Mouse (Mus musculus): ENCODE results near the gene Gpkow. TPM values are rescaled to one million over a fixed set of nuclear protein-coding genes. Genes with fewer than 3 reads are reported as not detected.
"Not testable (repeated sequence)": the region's sequence is repeated elsewhere in the genome, so short reads cannot be mapped to it uniquely, and the experiment has no call there.

Gpkow gene
- polyA plus RNA-seq, 1 experiment from 2014 or later = 48.4 TPM

DNA sequence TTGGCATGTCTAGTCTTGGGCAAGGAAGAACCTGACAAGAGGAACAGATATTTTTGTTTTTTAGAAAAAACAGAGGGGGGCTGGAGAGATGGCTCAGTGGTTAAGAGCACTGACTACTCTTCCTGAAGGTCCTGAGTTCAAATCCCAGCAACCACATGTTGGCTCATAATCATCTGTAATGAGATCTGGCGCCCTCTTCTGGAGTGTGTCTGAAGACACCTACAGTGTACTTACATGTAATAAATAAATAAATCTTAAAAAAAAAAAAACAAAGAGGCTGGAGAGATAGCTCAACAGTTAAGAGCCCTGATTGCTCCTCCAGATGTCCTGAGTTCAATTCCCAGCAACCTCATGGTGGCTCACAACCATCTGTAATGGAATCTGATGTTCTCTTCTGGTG lies 19.1 kb downstream of the Gpkow start:
- not testable (repeated sequence) for H3K27me3 ChIP-seq (ENCODE audit: control insufficient read depth, insufficient read depth, low read length); DNase-seq (ENCODE audit: low spot score); H3K9me3 ChIP-seq (ENCODE audit: control insufficient read depth, low read length); H3K27ac ChIP-seq (ENCODE audit: low read depth, low read length); ATAC-seq (ENCODE audit: insufficient read depth, low FRiP score, low TSS enrichment); H3K4me2 ChIP-seq (ENCODE audit: low read depth); H3K4me3 ChIP-seq (ENCODE audit: low read depth, low read length); H3K36me3 ChIP-seq (ENCODE audit: control insufficient read depth, insufficient read depth, low read length); H3K4me1 ChIP-seq (ENCODE audit: control insufficient read depth, insufficient read depth, low read length); H3K9ac ChIP-seq (ENCODE audit: low read length)
- WGBS = 30% methylated on average over 1 of the region's 1 CpGs

DNA sequence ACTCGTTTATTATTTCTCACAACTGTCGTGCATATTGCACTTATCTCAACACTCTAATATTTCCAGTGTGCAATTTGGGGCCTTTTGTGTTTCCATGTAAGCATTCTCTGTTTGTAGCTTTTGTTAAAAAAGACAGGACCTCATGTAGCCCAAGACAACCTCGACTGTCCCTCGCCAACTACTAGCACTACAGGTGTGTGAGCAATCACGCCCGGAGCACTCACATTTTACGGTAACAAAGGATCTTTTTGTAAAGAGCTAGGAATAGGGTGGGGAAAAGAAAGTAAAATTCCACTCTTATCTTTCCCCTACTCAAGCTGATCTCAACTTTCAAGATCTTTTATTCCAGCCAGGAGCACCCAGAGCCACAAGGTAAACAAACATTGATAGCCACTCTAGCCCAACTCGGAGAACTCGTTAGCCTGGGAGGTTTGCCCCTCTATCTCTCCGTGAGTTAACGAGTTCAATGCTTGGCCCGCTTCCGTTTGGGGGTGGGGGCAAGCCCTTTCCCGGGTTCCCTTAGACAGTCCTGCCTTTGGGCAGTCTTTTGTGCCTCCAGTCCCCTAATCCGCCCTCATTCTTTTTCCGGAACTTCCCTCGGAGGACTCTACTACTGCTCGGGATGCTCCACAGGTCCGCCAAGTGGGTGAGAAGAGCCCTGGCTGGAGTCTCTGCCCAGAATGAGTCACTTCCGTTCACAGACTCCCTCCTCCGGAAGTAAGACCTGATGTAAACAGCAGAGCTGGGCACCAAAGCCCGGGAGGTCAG lies 24.8 kb downstream of the Gpkow start, which contains the start of gene Gm45208:
Gene Gm45208, plus strand, starts transcription at position 732 of the 768 bp plus-strand sequence.
- H3K4me3 ChIP-seq (ENCODE audit: low read depth, low read length) = peak within 1 kb of the TSS; percentile 48
- no peaks in the 10 kb centered on the region for H3K9me3 ChIP-seq (ENCODE audit: control insufficient read depth, low read length)
- 23% methylated on average over 22 of the region's 22 CpGs for WGBS
- no peaks in the 10 kb centered on the region for H3K36me3 ChIP-seq (ENCODE audit: control insufficient read depth, insufficient read depth, low read length)
- ATAC-seq (ENCODE audit: insufficient read depth, low FRiP score, low TSS enrichment) (peak; percentile 83), DNase-seq (ENCODE audit: low spot score) (peak; percentile 78)
- H3K27ac ChIP-seq (ENCODE audit: low read depth, low read length) = 0 out of 2 replicates have a peak within 1 kb of the TSS, but pooled peaks have one; percentile 40
- peak within 1 kb of the TSS; percentile 60 for H3K9ac ChIP-seq (ENCODE audit: low read length)
- H3K4me1 ChIP-seq (ENCODE audit: control insufficient read depth, insufficient read depth, low read length) = no peaks in the 10 kb centered on the region
- H3K27me3 ChIP-seq (ENCODE audit: control insufficient read depth, insufficient read depth, low read length) = no peaks in the 10 kb centered on the region
- H3K4me2 ChIP-seq (ENCODE audit: low read depth) = peak within 1 kb of the TSS; percentile 56

DNA sequence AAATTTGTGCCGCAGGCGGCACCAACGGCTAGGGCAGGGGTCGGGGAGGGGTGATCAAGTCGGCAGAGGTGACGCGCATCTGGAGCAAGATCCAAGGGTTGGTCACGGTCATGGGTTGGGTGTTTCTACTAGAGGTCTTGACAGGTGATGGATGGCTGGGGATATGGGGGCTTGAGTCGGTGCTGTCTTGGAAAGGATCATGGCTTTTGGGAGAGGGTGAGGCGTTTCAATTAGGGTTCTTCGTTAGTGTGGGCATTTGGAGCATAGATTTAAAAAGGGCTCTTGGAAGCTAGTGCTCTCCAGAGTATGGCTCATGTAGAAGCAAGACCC lies 25.3 kb downstream of the Gpkow start:
- DNase-seq (ENCODE audit: low spot score) (no peak), ATAC-seq (ENCODE audit: insufficient read depth, low FRiP score, low TSS enrichment) (no peak; the same call in 1 of the 2 replicates)
- H3K9ac ChIP-seq (ENCODE audit: low read length) = peak overlapping the region; percentile 60
- peak overlapping the region; percentile 56 for H3K4me2 ChIP-seq (ENCODE audit: low read depth)
- no peaks in the 10 kb centered on the region for H3K27me3 ChIP-seq (ENCODE audit: control insufficient read depth, insufficient read depth, low read length)
- H3K4me1 ChIP-seq (ENCODE audit: control insufficient read depth, insufficient read depth, low read length) = no peaks in the 10 kb centered on the region
- WGBS = 20% methylated on average over 11 of the region's 11 CpGs
- no peaks in the 10 kb centered on the region for H3K9me3 ChIP-seq (ENCODE audit: control insufficient read depth, low read length)
- peak overlapping the region; percentile 48 for H3K4me3 ChIP-seq (ENCODE audit: low read depth, low read length)
- H3K27ac ChIP-seq (ENCODE audit: low read depth, low read length) = no peak overlapping the region
- no peaks in the 10 kb centered on the region for H3K36me3 ChIP-seq (ENCODE audit: control insufficient read depth, insufficient read depth, low read length)

DNA sequence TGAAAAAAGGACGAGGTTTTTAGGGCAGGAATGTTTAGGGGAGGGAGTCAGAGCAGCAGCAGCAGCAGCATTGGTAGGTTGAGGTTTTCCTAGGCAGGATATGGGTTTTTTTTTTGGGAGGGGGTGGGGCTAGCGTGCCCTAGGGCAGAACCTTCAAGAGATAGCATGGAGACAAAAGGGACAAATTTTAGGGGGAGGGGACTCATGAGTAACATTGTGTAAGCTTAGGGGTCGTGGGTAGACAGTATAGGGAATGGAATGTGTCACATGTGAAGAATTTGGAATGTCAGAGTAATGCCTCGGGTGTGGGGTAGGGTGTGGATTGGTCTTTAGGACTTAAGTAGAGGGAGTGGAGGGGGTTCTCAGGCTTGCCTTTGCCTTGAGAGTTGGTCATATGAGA lies 25.8 kb downstream of the Gpkow start:
- Histone ChIP-seq H3K9ac (ENCODE audit: low read length) (peak overlapping the region; percentile 60), H3K36me3 (ENCODE audit: control insufficient read depth, insufficient read depth, low read length) (no peaks in the 10 kb centered on the region), H3K4me2 (ENCODE audit: low read depth) (peak overlapping the region; percentile 56), H3K27me3 (ENCODE audit: control insufficient read depth, insufficient read depth, low read length) (no peaks in the 10 kb centered on the region), H3K4me3 (ENCODE audit: low read depth, low read length) (peak overlapping the region; percentile 48), H3K27ac (ENCODE audit: low read depth, low read length) (no peak overlapping the region), H3K4me1 (ENCODE audit: control insufficient read depth, insufficient read depth, low read length) (no peaks in the 10 kb centered on the region), H3K9me3 (ENCODE audit: control insufficient read depth, low read length) (no peaks in the 10 kb centered on the region)
- 24% methylated on average over 4 of the region's 4 CpGs for WGBS
- ATAC-seq (ENCODE audit: insufficient read depth, low FRiP score, low TSS enrichment) (no peak), DNase-seq (ENCODE audit: low spot score) (no peak)

DNA sequence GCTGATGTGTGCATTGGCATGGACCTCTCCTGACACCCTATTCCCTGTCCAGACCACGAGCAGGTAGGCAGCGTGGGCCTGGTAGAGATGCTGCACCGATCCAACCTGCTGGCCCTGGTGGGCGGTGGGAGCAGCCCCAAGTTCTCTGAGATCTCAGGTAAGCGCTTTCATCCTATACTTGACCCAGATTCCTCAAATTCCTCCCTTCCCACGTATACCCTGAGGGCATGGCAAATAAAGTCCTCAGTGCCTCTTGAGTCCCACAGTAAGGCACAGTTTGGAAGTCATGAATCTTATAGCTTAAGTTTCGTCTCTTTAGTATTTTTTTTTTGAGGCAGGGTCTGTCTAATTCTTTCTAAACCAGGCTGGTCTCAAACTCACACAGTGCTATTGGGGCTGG lies 27.2 kb downstream of the Gpkow start:
- no peak overlapping the region for H3K4me2 ChIP-seq (ENCODE audit: low read depth)
- H3K4me1 ChIP-seq (ENCODE audit: control insufficient read depth, insufficient read depth, low read length) = no peaks in the 10 kb centered on the region
- no peaks in the 10 kb centered on the region for H3K9me3 ChIP-seq (ENCODE audit: control insufficient read depth, low read length)

DNA sequence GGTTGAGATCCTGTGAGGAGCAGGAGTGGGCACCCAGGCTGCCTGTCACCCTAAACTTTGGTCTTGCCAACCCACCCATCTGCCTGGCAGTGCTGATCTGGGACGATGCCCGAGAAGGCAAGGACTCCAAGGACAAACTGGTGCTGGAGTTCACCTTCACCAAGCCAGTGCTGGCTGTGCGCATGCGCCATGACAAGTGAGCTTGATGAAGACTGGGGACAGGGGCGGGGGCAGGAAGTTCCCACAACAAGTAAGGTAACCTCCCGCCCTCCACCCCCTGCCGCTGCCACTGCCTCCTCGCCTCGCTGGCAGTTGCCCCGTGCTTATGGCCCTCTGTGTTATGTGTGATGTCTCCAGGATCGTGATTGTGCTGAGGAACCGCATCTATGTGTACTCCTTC lies 28.9 kb downstream of the Gpkow start:
- 88% methylated on average over 12 of the region's 12 CpGs for WGBS
- H3K9ac ChIP-seq (ENCODE audit: low read length) = no peak overlapping the region
- no peak overlapping the region for H3K4me2 ChIP-seq (ENCODE audit: low read depth)
- H3K27me3 ChIP-seq (ENCODE audit: control insufficient read depth, insufficient read depth, low read length) = no peaks in the 10 kb centered on the region
- no peaks in the 10 kb centered on the region for H3K36me3 ChIP-seq (ENCODE audit: control insufficient read depth, insufficient read depth, low read length)
- H3K4me1 ChIP-seq (ENCODE audit: control insufficient read depth, insufficient read depth, low read length) = no peaks in the 10 kb centered on the region
- no peak for ATAC-seq (ENCODE audit: insufficient read depth, low FRiP score, low TSS enrichment)
- H3K9me3 ChIP-seq (ENCODE audit: control insufficient read depth, low read length) = no peaks in the 10 kb centered on the region
- no peak overlapping the region for H3K27ac ChIP-seq (ENCODE audit: low read depth, low read length)
- no peak overlapping the region for H3K4me3 ChIP-seq (ENCODE audit: low read depth, low read length)
- DNase-seq (ENCODE audit: low spot score) = no peak

More for the DNA sequence above, 27.2 kb downstream of the Gpkow start:
- DNase-seq (ENCODE audit: low spot score) (no peak), ATAC-seq (ENCODE audit: insufficient read depth, low FRiP score, low TSS enrichment) (no peak)
- no peak overlapping the region for H3K9ac ChIP-seq (ENCODE audit: low read length)
- H3K36me3 ChIP-seq (ENCODE audit: control insufficient read depth, insufficient read depth, low read length) = no peaks in the 10 kb centered on the region
- no peak overlapping the region for H3K4me3 ChIP-seq (ENCODE audit: low read depth, low read length)
- H3K27ac ChIP-seq (ENCODE audit: low read depth, low read length) = no peak overlapping the region
- 84% methylated on average over 7 of the region's 7 CpGs for WGBS
- H3K27me3 ChIP-seq (ENCODE audit: control insufficient read depth, insufficient read depth, low read length) = no peaks in the 10 kb centered on the region

DNA sequence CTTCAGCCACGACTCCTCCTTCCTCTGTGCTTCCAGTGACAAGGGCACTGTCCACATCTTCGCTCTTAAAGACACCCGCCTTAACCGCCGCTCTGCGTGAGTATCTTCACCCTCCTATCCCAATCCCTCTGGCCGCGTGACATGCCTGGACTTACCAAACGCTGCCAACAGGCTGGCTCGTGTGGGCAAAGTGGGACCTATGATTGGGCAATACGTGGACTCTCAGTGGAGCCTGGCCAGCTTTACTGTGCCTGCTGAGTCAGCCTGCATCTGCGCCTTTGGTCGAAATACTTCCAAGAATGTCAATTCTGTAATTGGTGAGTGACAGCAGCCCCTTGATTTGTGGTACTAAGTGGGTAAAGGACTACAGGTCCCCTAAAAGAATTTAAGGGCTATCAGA lies 30.2 kb downstream of the Gpkow start:
- Histone ChIP-seq H3K4me1 (ENCODE audit: control insufficient read depth, insufficient read depth, low read length) (no peaks in the 10 kb centered on the region), H3K4me2 (ENCODE audit: low read depth) (no peak overlapping the region), H3K27me3 (ENCODE audit: control insufficient read depth, insufficient read depth, low read length) (no peaks in the 10 kb centered on the region), H3K4me3 (ENCODE audit: low read depth, low read length) (no peak overlapping the region), H3K9ac (ENCODE audit: low read length) (no peak overlapping the region), H3K27ac (ENCODE audit: low read depth, low read length) (no peak overlapping the region), H3K36me3 (ENCODE audit: control insufficient read depth, insufficient read depth, low read length) (no peaks in the 10 kb centered on the region), H3K9me3 (ENCODE audit: control insufficient read depth, low read length) (no peaks in the 10 kb centered on the region)
- ATAC-seq (ENCODE audit: insufficient read depth, low FRiP score, low TSS enrichment) (no peak), DNase-seq (ENCODE audit: low spot score) (no peak)
- WGBS = 90% methylated on average over 13 of the region's 13 CpGs

DNA sequence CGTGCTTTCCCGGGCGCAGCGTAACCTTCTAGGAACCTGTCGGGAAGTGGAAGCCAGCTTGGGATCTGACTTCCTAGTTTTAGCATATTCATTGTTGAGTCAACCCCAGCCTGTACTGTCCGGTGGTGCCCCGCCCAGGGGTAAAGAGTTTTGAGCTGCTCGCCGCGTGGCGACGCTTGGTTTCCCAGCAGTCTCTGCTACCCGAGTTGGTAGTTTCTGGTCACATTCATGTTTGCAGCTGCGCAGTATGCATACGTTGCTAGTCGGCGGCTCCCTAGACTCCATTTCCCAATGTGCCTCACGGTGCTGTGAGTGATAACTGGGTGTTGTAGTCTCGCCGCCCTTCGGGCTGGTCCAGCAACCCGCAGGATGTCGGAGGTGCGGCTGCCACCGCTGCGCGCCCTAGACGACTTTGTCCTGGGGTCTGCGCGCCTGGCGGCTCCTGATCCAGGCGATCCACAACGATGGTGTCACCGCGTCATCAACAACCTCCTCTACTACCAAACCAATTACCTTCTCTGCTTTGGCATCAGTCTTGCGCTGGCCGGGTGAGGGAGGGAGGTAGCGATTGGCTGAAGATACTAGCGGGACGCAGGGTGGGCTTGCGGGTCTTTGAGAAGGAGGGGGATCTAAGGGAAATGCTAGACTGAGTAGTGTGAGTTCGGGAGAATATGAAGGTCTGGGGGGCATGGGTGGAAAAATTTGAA lies 31.4 kb downstream of the Gpkow start, which contains the start of gene Praf2:
Gene Praf2, plus strand, starts transcription at position 225 of the 707 bp plus-strand sequence.
- Histone ChIP-seq H3K27me3 (ENCODE audit: control insufficient read depth, insufficient read depth, low read length) (no peaks in the 10 kb centered on the region), H3K4me2 (ENCODE audit: low read depth) (peak within 1 kb of the TSS; percentile 55), H3K9me3 (ENCODE audit: control insufficient read depth, low read length) (no peaks in the 10 kb centered on the region), H3K9ac (ENCODE audit: low read length) (peak within 1 kb of the TSS; percentile 41), H3K27ac (ENCODE audit: low read depth, low read length) (0 out of 2 replicates have a peak within 1 kb of the TSS, but pooled peaks have one; percentile 46), H3K4me3 (ENCODE audit: low read depth, low read length) (peak within 1 kb of the TSS; percentile 40), H3K36me3 (ENCODE audit: control insufficient read depth, insufficient read depth, low read length) (no peaks in the 10 kb centered on the region), H3K4me1 (ENCODE audit: control insufficient read depth, insufficient read depth, low read length) (no peaks in the 10 kb centered on the region)
- ATAC-seq (ENCODE audit: insufficient read depth, low FRiP score, low TSS enrichment) (peak; percentile 92), DNase-seq (ENCODE audit: low spot score) (peak; percentile 75)
- WGBS = 21% methylated on average over 42 of the region's 42 CpGs
